Mouse (Mus musculus): ENCODE measurements at regions not wholly inside any gene's neighbourhood (a gene's known extent, or its start where the extent isn't known, plus 50 kb on each side); places are given as distances from the start of the nearest gene placed in this dataset.

DNA sequence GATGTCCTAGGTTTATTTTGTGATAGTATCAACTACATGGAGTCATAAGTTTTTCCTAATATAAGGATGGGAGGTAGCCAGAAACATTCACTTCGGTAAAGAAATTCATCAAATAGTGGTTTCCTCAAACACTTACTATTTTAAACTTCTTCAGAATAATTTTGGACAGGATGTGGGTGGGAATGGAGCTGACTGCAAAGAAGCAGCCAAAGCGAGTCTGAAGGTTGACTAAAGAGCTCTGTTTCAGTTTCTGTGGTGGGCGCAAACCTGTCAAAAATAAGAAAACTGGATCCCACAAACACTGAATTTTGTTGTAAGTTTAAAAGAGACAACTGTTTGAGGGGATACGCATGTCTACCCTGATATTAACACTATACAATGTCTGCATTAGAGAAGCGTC, 438.2 kb upstream of the Fign start:
- Histone ChIP-seq H3K4me3 (replicated peaks; ENCODE audit: low read depth, low read length) (no peak overlapping the region), H3K4me2 (ENCODE audit: low read length) (no peak overlapping the region), H3K27me3 (ENCODE audit: control insufficient read depth, insufficient read depth, low read length) (no peaks in the 10 kb centered on the region), H3K4me1 (ENCODE audit: control insufficient read depth, insufficient read depth, low read length) (no peaks in the 10 kb centered on the region), H3K9me3 (ENCODE audit: control insufficient read depth, low read length) (no peaks in the 10 kb centered on the region), H3K36me3 (ENCODE audit: control insufficient read depth, insufficient read depth, low read length) (no peaks in the 10 kb centered on the region), H3K9ac (replicated peaks; ENCODE audit: low read length) (no peak overlapping the region), H3K27ac (replicated peaks; ENCODE audit: low read depth, low read length) (no peak overlapping the region)
- ATAC-seq (ENCODE audit: low FRiP score, low TSS enrichment) (no peak), DNase-seq (no peak)
- WGBS: 97% methylated on average over 5 of the region's 5 CpGs

DNA sequence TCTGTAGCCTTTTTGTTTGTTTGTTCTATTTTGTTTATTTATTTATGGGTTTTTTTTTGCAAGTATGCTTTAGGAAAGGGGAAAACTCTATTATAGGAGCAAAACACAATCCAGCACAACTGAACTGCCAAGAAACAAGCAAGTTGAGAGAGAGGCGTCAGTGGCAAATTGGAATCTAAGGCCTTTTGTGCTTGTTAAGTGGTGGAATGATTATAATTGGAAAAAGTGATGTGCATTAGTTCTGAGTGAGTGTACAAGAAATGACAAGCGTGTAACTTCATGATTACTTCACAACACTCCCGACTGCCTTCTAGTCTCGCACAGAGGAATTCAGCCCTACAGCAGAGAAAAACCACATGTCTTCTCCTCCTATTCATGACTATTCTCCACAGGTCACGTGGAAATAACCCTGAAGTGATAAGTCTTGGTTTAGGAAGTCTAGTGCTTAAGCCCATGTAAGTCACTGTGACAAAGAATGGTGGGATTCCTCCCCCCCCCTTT, 437.6 kb upstream of the Fign start:
- no peak for DNase-seq
- 55% methylated on average over 5 of the region's 5 CpGs for WGBS

DNA sequence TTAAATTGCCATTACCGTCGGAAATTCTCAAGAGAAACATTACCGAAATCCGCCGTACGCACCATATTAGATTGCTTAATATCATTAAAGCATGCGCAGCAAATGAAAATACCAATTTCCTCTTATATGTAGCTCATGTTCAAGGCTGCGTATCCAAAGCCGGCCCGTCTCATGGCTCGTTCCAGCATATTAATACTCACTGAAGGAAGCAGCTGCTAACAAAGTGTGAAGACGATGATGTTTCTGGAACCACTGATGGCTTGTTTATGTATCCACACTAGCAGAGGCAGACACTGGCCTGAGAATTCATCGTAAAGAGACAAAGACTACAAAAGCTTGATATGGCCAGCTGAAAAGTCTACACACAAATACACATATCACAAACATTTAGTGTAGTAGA, 437.0 kb upstream of the Fign start:
- Histone ChIP-seq H3K4me2 (ENCODE audit: low read length) (no peak overlapping the region), H3K9ac (replicated peaks; ENCODE audit: low read length) (no peak overlapping the region), H3K4me3 (replicated peaks; ENCODE audit: low read depth, low read length) (no peak overlapping the region), H3K27ac (replicated peaks; ENCODE audit: low read depth, low read length) (no peak overlapping the region), H3K9me3 (ENCODE audit: control insufficient read depth, low read length) (no peaks in the 10 kb centered on the region), H3K36me3 (ENCODE audit: control insufficient read depth, insufficient read depth, low read length) (no peaks in the 10 kb centered on the region), H3K4me1 (ENCODE audit: control insufficient read depth, insufficient read depth, low read length) (no peaks in the 10 kb centered on the region), H3K27me3 (ENCODE audit: control insufficient read depth, insufficient read depth, low read length) (no peaks in the 10 kb centered on the region)
- 79% methylated on average over 13 of the region's 13 CpGs for WGBS
- DNase-seq (peak; percentile 32), ATAC-seq (ENCODE audit: low FRiP score, low TSS enrichment) (no peak)

More for the DNA sequence above, 437.6 kb upstream of the Fign start:
- Histone ChIP-seq H3K9me3 (ENCODE audit: control insufficient read depth, low read length) (no peaks in the 10 kb centered on the region), H3K9ac (replicated peaks; ENCODE audit: low read length) (no peak overlapping the region), H3K4me3 (replicated peaks; ENCODE audit: low read depth, low read length) (no peak overlapping the region), H3K36me3 (ENCODE audit: control insufficient read depth, insufficient read depth, low read length) (no peaks in the 10 kb centered on the region), H3K27ac (replicated peaks; ENCODE audit: low read depth, low read length) (no peak overlapping the region), H3K4me1 (ENCODE audit: control insufficient read depth, insufficient read depth, low read length) (no peaks in the 10 kb centered on the region), H3K4me2 (ENCODE audit: low read length) (no peak overlapping the region), H3K27me3 (ENCODE audit: control insufficient read depth, insufficient read depth, low read length) (no peaks in the 10 kb centered on the region)
- no peak for ATAC-seq (ENCODE audit: low FRiP score, low TSS enrichment)

- DNase-seq: peak; percentile 11
- Histone ChIP-seq H3K36me3 (ENCODE audit: control insufficient read depth, insufficient read depth, low read length) (no peaks in the 10 kb centered on the region), H3K9me3 (ENCODE audit: control insufficient read depth, low read length) (no peaks in the 10 kb centered on the region), H3K4me2 (ENCODE audit: low read length) (no peak overlapping the region), H3K9ac (replicated peaks; ENCODE audit: low read length) (no peak overlapping the region), H3K4me1 (ENCODE audit: control insufficient read depth, insufficient read depth, low read length) (no peaks in the 10 kb centered on the region), H3K4me3 (replicated peaks; ENCODE audit: low read depth, low read length) (no peak overlapping the region), H3K27me3 (ENCODE audit: control insufficient read depth, insufficient read depth, low read length) (no peaks in the 10 kb centered on the region), H3K27ac (replicated peaks; ENCODE audit: low read depth, low read length) (no peak overlapping the region)
- ATAC-seq (ENCODE audit: low FRiP score, low TSS enrichment): no peak
- 70% methylated on average over 2 of the region's 2 CpGs for WGBS
These were observed 436.5 kb upstream of the Fign start for GRCm38 (mm10) chr2:64534344-64534743.

DNA sequence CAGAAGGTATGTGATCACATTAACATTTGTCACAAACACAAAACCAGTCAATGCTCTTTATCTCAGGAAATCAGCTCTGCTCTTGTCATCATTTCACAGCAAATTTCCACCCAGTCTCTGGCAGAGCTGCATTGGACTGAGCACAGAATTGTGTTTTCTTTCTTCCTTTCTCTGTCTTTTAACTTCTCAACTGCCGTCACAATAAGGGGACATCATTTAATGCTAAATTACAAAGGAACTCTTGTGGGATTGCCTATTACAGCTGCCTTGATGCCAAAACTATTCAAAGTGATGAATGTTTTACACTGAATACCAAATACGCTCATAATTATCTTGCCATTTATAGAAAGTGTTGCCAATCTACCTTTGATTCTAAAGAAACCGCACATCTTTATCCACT, 424.9 kb upstream of the Fign start:
- Histone ChIP-seq H3K27me3 (ENCODE audit: control insufficient read depth, insufficient read depth, low read length) (no peaks in the 10 kb centered on the region), H3K36me3 (ENCODE audit: control insufficient read depth, insufficient read depth, low read length) (no peaks in the 10 kb centered on the region), H3K9me3 (ENCODE audit: control insufficient read depth, low read length) (no peaks in the 10 kb centered on the region), H3K4me1 (ENCODE audit: control insufficient read depth, insufficient read depth, low read length) (0 out of 2 replicates have a peak, but pooled peaks cover 5% of the 10 kb centered on the region), H3K4me2 (ENCODE audit: low read length) (no peak overlapping the region), H3K4me3 (replicated peaks; ENCODE audit: low read depth, low read length) (no peak overlapping the region), H3K9ac (replicated peaks; ENCODE audit: low read length) (no peak overlapping the region), H3K27ac (replicated peaks; ENCODE audit: low read depth, low read length) (no peak overlapping the region)
- ATAC-seq (ENCODE audit: low FRiP score, low TSS enrichment): no peak
- DNase-seq: peak; percentile 13
- 53% methylated on average over 3 of the region's 3 CpGs for WGBS

DNA sequence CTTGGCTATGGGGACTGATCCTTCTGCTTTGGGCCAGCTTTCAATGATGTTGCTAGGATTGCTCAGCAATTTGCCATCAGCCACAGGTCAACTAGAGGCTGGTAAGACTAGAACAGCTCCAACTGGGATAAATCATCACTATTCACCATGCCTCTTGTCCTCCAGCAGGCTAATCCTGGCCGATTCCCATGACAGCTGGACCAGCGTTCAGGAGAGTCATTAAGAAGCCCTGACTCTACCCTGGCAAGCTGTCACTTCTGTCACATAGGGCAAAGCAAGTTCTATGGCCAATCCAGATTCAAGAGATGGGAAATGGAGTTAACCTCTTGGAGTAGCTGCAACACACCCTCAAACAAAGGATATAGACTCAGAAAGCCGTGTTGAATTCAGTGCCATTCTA, 424.4 kb upstream of the Fign start:
- DNase-seq: peak; percentile 6
- 42% methylated on average over 3 of the region's 3 CpGs for WGBS
- no peak overlapping the region for H3K27ac ChIP-seq (replicated peaks; ENCODE audit: low read depth, low read length)

DNA sequence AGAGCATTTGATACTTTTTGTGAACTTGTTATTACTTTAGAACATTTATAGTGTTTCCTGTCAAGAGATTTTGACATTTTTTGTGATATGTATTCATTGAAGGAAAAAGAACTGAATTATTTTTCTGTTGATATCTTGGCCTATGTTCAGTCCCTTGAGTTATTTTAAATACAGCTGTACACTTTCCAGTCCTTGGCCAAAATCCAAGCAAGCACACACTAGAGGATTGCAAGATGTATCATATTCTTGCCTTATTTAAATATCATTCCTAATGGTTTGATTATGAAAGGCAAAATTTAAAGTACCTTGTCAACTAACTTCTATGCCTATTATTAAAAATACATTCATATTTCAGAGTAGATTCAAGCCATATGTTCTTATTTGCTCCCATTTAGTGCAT, 397.9 kb upstream of the Fign start:
- no peak for DNase-seq
- Histone ChIP-seq H3K4me1 (ENCODE audit: control insufficient read depth, insufficient read depth, low read length) (no peaks in the 10 kb centered on the region), H3K4me2 (ENCODE audit: low read length) (no peak overlapping the region), H3K36me3 (ENCODE audit: control insufficient read depth, insufficient read depth, low read length) (no peaks in the 10 kb centered on the region), H3K9me3 (ENCODE audit: control insufficient read depth, low read length) (no peaks in the 10 kb centered on the region), H3K9ac (replicated peaks; ENCODE audit: low read length) (no peak overlapping the region), H3K27me3 (ENCODE audit: control insufficient read depth, insufficient read depth, low read length) (no peaks in the 10 kb centered on the region), H3K4me3 (replicated peaks; ENCODE audit: low read depth, low read length) (no peak overlapping the region), H3K27ac (replicated peaks; ENCODE audit: low read depth, low read length) (no peak overlapping the region)
- no peak for ATAC-seq (ENCODE audit: low FRiP score, low TSS enrichment)

More for the DNA sequence above, 424.4 kb upstream of the Fign start:
- H3K9me3 ChIP-seq (ENCODE audit: control insufficient read depth, low read length): no peaks in the 10 kb centered on the region
- no peak overlapping the region for H3K4me2 ChIP-seq (ENCODE audit: low read length)
- H3K4me1 ChIP-seq (ENCODE audit: control insufficient read depth, insufficient read depth, low read length): 0 out of 2 replicates have a peak, but pooled peaks cover 5% of the 10 kb centered on the region
- ATAC-seq (ENCODE audit: low FRiP score, low TSS enrichment): no peak
- no peak overlapping the region for H3K4me3 ChIP-seq (replicated peaks; ENCODE audit: low read depth, low read length)
- no peaks in the 10 kb centered on the region for H3K36me3 ChIP-seq (ENCODE audit: control insufficient read depth, insufficient read depth, low read length)
- H3K9ac ChIP-seq (replicated peaks; ENCODE audit: low read length): no peak overlapping the region
- H3K27me3 ChIP-seq (ENCODE audit: control insufficient read depth, insufficient read depth, low read length): no peaks in the 10 kb centered on the region

GRCm38 (mm10) chr2:64466412-64466970, 368.7 kb upstream of the Fign start:
- Histone ChIP-seq H3K36me3 (ENCODE audit: control insufficient read depth, insufficient read depth, low read length) (no peaks in the 10 kb centered on the region), H3K9ac (replicated peaks; ENCODE audit: low read length) (no peak overlapping the region), H3K27me3 (ENCODE audit: control insufficient read depth, insufficient read depth, low read length) (no peaks in the 10 kb centered on the region), H3K4me3 (replicated peaks; ENCODE audit: low read depth, low read length) (no peak overlapping the region), H3K27ac (replicated peaks; ENCODE audit: low read depth, low read length) (no peak overlapping the region), H3K4me2 (ENCODE audit: low read length) (no peak overlapping the region), H3K4me1 (ENCODE audit: control insufficient read depth, insufficient read depth, low read length) (no peaks in the 10 kb centered on the region), H3K9me3 (ENCODE audit: control insufficient read depth, low read length) (no peaks in the 10 kb centered on the region)
- ATAC-seq (ENCODE audit: low FRiP score, low TSS enrichment) (no peak), DNase-seq (no peak)
- 91% methylated on average over 12 of the region's 12 CpGs for WGBS

GRCm38 (mm10) chr2:64462466-64463114, 364.8 kb upstream of the Fign start:
- no peak for ATAC-seq (ENCODE audit: low FRiP score, low TSS enrichment)
- Histone ChIP-seq H3K36me3 (ENCODE audit: control insufficient read depth, insufficient read depth, low read length) (no peaks in the 10 kb centered on the region), H3K9ac (replicated peaks; ENCODE audit: low read length) (no peak overlapping the region), H3K4me1 (ENCODE audit: control insufficient read depth, insufficient read depth, low read length) (no peaks in the 10 kb centered on the region), H3K27me3 (ENCODE audit: control insufficient read depth, insufficient read depth, low read length) (no peaks in the 10 kb centered on the region), H3K9me3 (ENCODE audit: control insufficient read depth, low read length) (no peaks in the 10 kb centered on the region), H3K27ac (replicated peaks; ENCODE audit: low read depth, low read length) (no peak overlapping the region), H3K4me3 (replicated peaks; ENCODE audit: low read depth, low read length) (no peak overlapping the region), H3K4me2 (ENCODE audit: low read length) (no peak overlapping the region)
- peak; percentile 26 for DNase-seq
- WGBS: 72% methylated on average over 8 of the region's 8 CpGs

All from midbrain, embryonic 14.5 days (tissue).